Mouse (Mus musculus) olfactory bulb, adult 2 months (tissue): Measurements from ENCODE around the gene Bach2. TPM values are rescaled to one million over a fixed set of nuclear protein-coding genes. Genes with fewer than 3 reads are reported as not detected.

Experiments used
- H3K27ac ChIP-seq: fragments of 200-500 bp; 2 replicates; pipeline ENCODE4 v1.5.1; 2012; ENCODE audit warnings: low read depth, low read length; ENCODE audit not compliant: insufficient read depth
- H3K4me1 ChIP-seq: fragments of 200-500 bp; 2 replicates; pipeline ENCODE4 v1.6.1; 2012; ENCODE audit warnings: low read length; ENCODE audit not compliant: control insufficient read depth, insufficient read depth
- H3K4me3 ChIP-seq: fragments of 200-500 bp; 2 replicates; pipeline ENCODE4 v1.5.1; 2012; ENCODE audit warnings: mild to moderate bottlenecking, low read depth, low read length, moderate library complexity; ENCODE audit not compliant: insufficient read depth
- CTCF ChIP-seq: fragments of 200-500 bp; IDR thresholded peaks from 2 replicates; pipeline ENCODE4 v1.5.1; 2012; ENCODE audit warnings: low read depth, mild to moderate bottlenecking, low read length, moderate library complexity; ENCODE audit not compliant: insufficient read depth
- POLR2A ChIP-seq: fragments of 200-500 bp; IDR thresholded peaks from 2 replicates; pipeline ENCODE4 v1.6.1; 2012; ENCODE audit warnings: mild to moderate bottlenecking, low read depth, low read length, moderate library complexity; ENCODE audit not compliant: insufficient read depth
- WGBS: fragments of 180-500 bp; shearing (Covaris S2); methylation state at CpG from one replicate; pipeline ENCODE4 v1.1.7; 2018; 5-methylcytosine and 5-hydroxymethylcytosine counted together
- polyA plus RNA-seq: library from polyadenylated mRNA; stranded (reverse); fragments of >200 nt; gene quantifications from 2 replicates; pipeline ENCODE4 v1.2.4, GENCODE M21; 2012; ENCODE audit warnings: low replicate concordance; ENCODE audit not compliant: missing spikeins, insufficient read depth, insufficient read length

The Bach2 gene
- polyA plus RNA-seq, 1 experiment = not detected

GRCm38 (mm10) chr4:32508572-32508971, 270.0 kb downstream of the Bach2 start:
- Histone ChIP-seq H3K4me3 (no peak overlapping the region), H3K4me1 (peaks cover 3% of the 10 kb centered on the region), H3K27ac (no peak overlapping the region)
- TF ChIP-seq POLR2A = no peak
- no peak for TF ChIP-seq CTCF
- WGBS = 28% methylated on average over 2 of the region's 2 CpGs

- Histone ChIP-seq H3K27ac (0 out of 2 replicates have a peak overlapping the region, but pooled peaks have one; percentile 48), H3K4me3 (no peak overlapping the region), H3K4me1 (peaks cover 3% of the 10 kb centered on the region)
- TF ChIP-seq CTCF = no peak
- TF ChIP-seq POLR2A = no peak
- WGBS = 49% methylated on average over 8 of the region's 8 CpGs
These were observed 270.4 kb downstream of the Bach2 start for GRCm38 (mm10) chr4:32508996-32509395.

- TF ChIP-seq CTCF = no peak
- Histone ChIP-seq H3K27ac (no peak overlapping the region), H3K4me1 (peaks cover 3% of the 10 kb centered on the region), H3K4me3 (no peak overlapping the region)
- 22% methylated on average over 9 of the region's 9 CpGs for WGBS
These were observed 271.4 kb downstream of the Bach2 start for GRCm38 (mm10) chr4:32509832-32510612.

GRCm38 (mm10) chr4:32510940-32511339, 272.3 kb downstream of the Bach2 start:
- WGBS = 72% methylated on average over 7 of the region's 7 CpGs
- Histone ChIP-seq H3K27ac (no peak overlapping the region), H3K4me1 (peaks cover 3% of the 10 kb centered on the region), H3K4me3 (no peak overlapping the region)
- TF ChIP-seq POLR2A (no peak), CTCF (no peak)

GRCm38 (mm10) chr4:32516126-32516525, 277.5 kb downstream of the Bach2 start:
- peaks cover 3% of the 10 kb centered on the region; the same call in 1 of the 2 replicates for H3K4me1 ChIP-seq
- no peak overlapping the region for H3K27ac ChIP-seq
- TF ChIP-seq CTCF (no peak), POLR2A (no peak)
- WGBS = 84% methylated on average over 8 of the region's 8 CpGs
- no peak overlapping the region for H3K4me3 ChIP-seq

GRCm38 (mm10) chr4:32518842-32519578, 280.4 kb downstream of the Bach2 start:
- peaks cover 6% of the 10 kb centered on the region for H3K4me1 ChIP-seq

GRCm38 (mm10) chr4:32520628-32521360, 282.2 kb downstream of the Bach2 start:
- WGBS = 77% methylated on average over 18 of the region's 18 CpGs
- no peak overlapping the region for H3K27ac ChIP-seq
- H3K4me1 ChIP-seq = peaks cover 7% of the 10 kb centered on the region
- H3K4me3 ChIP-seq = no peak overlapping the region
- no peak for TF ChIP-seq POLR2A
- no peak for TF ChIP-seq CTCF

More at GRCm38 (mm10) chr4:32518842-32519578, 280.4 kb downstream of the Bach2 start:
- no peak overlapping the region for H3K27ac ChIP-seq
- WGBS = 68% methylated on average over 6 of the region's 6 CpGs
- H3K4me3 ChIP-seq = no peak overlapping the region
- TF ChIP-seq POLR2A = no peak

- TF ChIP-seq CTCF = no peak
- TF ChIP-seq POLR2A = no peak
- Histone ChIP-seq H3K4me1 (peaks cover 7% of the 10 kb centered on the region), H3K4me3 (no peak overlapping the region), H3K27ac (no peak overlapping the region)
- WGBS = 67% methylated on average over 6 of the region's 6 CpGs
These were observed 282.7 kb downstream of the Bach2 start for GRCm38 (mm10) chr4:32521361-32521740.

GRCm38 (mm10) chr4:32522013-32522412, 283.4 kb downstream of the Bach2 start:
- 92% methylated on average over 2 of the region's 2 CpGs for WGBS
- Histone ChIP-seq H3K4me1 (peaks cover 7% of the 10 kb centered on the region), H3K4me3 (no peak overlapping the region), H3K27ac (no peak overlapping the region)
- no peak for TF ChIP-seq POLR2A
- no peak for TF ChIP-seq CTCF

GRCm38 (mm10) chr4:32524282-32524681, 285.7 kb downstream of the Bach2 start:
- 32% methylated on average over 2 of the region's 2 CpGs for WGBS
- Histone ChIP-seq H3K4me1 (peaks cover 5% of the 10 kb centered on the region; the same call in 1 of the 2 replicates), H3K27ac (no peak overlapping the region), H3K4me3 (no peak overlapping the region)
- TF ChIP-seq CTCF (no peak), POLR2A (no peak)
